Mouse (Mus musculus): ENCODE data around the gene Clmn.

DNA sequence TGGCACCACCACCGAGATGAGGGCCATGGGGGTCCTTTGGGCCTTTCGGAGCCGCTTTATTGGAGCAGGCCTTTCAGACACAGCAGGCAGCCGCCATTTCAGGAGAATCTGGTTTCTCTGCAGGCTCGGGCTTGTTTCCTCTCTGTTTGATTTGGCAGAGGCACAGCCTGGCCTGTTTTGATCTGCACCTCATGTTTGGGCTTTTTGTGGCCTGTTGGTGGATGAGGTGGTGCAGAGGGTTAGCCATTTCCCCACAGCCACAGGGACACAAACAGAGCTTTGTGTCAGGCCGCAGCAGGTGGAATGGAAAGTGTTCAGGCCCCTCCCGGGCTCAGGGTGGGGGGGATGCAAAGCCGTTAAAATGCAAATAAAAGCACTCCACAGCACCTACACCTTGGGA is 36.4 kb upstream of the Clmn start:
- no peak for TF ChIP-seq CTCF (IDR thresholded peaks at IDR 0.05; ENCODE audit: low read depth)
- TF ChIP-seq EP300 (IDR thresholded peaks at IDR 0.05; ENCODE audit: low read depth): no peak

Data from heart, postnatal 0 days (tissue).